Mouse (Mus musculus): ENCODE results near the gene Sema4c.

Gene Sema4c

DNA sequence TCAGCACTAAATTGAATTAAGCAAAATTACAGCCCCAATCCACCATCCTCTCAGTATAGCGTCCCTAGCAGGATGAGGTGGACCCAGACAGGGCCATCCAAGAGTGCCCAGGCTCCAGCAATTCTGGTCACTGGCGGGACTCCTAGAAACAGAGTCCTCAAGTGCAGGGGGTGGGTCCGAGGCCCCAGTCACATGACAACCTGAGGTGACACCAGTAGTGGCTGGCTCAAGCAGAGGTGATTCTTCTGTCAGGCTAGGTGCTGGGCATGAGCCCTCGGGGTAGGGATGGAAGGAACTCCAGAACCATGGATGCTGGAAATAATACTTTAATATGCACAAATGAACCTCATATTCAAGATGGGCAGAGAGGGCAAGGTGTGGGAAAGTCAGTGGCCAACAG lies 4.2 kb upstream of the Sema4c start:
- in situ Hi-C loops (cut with MboI; ENCODE audit: low pct_unique_long_range_greater_than_20kb in 1 of 2, low sequenced_read_pairs in 2 of 2, unreplicated experiment in 1 of 2): no loop called here

DNA sequence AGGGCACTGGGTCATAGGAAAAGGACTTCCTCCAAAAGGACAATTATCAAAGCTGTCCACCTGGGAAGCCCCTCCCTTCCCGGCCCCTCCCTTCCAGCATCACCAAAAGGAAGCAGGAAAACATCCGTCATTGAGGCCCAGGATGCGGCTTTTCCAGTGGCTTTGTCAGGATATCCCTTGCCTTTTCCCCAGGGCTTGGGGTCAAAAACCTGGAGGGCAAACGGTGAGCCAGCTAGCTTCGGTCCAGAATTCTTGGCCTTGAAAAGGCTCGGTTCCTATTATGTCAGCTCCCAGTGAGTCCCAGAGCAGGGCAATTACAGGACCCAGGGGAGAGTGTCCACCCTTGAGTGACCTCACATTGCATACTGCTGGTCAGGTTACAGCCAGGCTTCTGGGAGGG lies 2.8 kb upstream of the Sema4c start:
- in situ Hi-C loops (cut with MboI; ENCODE audit: low pct_unique_long_range_greater_than_20kb in 1 of 2, low sequenced_read_pairs in 2 of 2, unreplicated experiment in 1 of 2): no loop called here

DNA sequence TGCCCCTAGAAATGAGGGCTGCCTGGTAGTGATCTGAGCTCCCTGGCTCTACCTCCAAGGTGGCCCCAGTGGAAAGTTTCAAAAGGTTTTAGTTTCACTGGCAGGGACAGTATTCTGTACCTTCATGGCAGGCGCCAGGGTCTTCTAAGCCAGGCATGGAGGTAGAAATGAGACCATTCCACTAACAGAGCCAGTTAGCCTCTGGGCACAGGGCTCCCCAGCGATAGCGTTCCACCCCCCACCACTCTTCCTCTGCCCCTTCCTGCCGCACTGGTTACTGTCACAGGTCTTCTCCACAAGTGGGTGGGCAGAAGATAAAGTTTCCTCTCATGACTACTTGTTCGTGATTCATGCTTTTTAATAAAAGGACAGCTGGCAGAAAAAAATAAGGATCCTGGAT lies 1.7 kb upstream of the Sema4c start:
- in situ Hi-C loops (cut with MboI; ENCODE audit: low pct_unique_long_range_greater_than_20kb in 1 of 2, low sequenced_read_pairs in 2 of 2, unreplicated experiment in 1 of 2): loop anchor here in 1 of 2 experiments (10.0 kb wide), 1 partner anchor 55 kb away; no protein-coding TSS in a partner anchor

DNA sequence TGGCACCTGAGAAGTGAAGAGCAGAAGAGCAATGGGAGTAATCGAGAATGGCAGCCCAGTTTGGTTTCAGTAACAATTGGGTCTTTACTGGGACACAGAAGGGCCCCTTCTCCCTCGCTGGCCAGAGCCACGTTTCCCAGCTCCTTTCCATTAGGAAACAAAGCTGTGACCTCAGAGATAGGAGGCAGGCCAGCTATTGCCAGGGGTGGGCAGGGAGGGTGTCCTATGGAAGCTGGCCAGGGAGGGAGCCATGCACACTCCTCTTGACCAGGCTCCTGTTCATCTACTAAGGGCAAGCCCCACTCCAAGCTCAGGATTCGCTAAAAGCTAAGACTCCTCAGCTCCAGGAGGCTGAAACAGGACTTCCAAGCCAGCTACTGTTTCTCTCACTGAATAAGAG lies 1.1 kb upstream of the Sema4c start:
- in situ Hi-C loops (cut with MboI; ENCODE audit: low pct_unique_long_range_greater_than_20kb in 1 of 2, low sequenced_read_pairs in 2 of 2, unreplicated experiment in 1 of 2): loop anchor here in 1 of 2 experiments (10.0 kb wide), 1 partner anchor 56 kb away; no protein-coding TSS in a partner anchor

DNA sequence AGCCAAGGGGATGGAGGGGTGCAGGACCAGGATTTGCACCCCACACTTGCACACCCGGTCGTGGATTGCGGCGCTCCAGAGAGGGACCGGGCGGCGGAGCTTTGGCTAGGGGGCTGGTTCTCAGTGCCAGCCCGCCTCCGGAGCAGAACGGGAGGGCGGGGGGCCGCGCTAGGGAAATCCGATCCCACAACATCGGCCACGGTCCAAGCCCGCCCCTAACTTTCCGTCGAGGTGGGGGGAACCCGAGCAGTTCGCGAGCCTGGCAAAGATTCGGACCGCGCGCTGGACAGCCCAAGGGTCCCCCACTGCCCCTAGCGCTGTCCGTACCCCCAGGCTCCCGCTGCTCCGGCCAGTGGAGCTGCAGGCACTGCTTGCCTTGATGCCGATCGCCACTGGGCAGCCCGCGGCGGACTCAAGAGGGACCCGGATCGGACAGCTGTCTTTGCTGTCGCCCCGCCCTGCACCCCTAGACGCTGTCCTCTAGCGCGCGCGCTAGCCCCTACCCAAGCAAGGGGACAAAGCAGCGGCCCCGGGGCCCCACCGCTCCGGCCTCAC lies 615 bp downstream of the Sema4c start:
- in situ Hi-C loops (cut with MboI; ENCODE audit: low pct_unique_long_range_greater_than_20kb in 1 of 2, low sequenced_read_pairs in 2 of 2, unreplicated experiment in 1 of 2): loop anchor here in 1 of 2 experiments (10.0 kb wide), 1 partner anchor 57 kb away; no protein-coding TSS in a partner anchor

DNA sequence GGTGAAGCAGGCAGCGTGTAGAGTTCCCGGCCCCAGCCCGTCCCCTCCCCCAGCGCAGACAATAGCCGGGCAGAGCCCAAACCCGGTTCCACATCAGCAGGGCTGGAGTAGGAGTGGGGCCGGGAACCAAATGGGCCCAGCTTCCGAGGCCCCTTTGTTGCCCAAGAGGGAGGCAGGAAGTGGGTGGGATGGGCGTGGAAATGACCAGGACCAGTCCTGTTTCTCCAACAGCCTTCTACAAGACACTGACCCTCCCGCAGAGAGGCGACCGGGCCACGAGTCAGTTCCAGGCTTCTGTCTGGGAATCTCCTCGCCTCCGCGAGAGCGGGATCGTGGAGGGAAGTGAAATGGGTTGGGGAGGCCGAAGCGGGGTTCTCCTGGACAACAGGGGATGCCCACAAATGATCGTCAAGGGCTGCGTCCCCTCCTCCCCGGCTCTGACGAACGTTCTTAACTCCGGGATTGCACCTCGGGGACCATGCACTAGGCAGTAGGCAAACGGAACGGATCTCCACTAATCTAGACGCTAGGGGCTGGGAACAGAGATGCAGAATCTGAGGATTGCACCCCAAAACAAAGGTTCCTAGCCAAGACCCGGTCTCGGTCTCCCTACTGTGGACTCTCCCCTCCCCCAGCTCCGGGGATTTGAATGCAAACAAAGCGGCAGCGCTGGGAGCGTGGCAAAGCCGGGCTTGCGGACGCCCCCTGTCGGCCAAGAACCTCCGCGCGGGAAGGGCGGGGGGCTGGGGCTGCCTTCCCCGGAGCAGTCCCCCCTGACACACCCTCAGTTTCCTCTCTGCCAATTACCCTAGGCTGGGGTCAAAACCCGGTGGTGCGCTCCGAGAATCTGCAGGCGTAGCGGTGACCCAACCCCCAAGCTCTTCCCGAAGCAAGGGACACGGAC lies 1.3 kb downstream of the Sema4c start:
- in situ Hi-C loops (cut with MboI; ENCODE audit: low pct_unique_long_range_greater_than_20kb in 1 of 2, low sequenced_read_pairs in 2 of 2, unreplicated experiment in 1 of 2): loop anchor here in 1 of 2 experiments (10.0 kb wide), 1 partner anchor 58 kb away; no protein-coding TSS in a partner anchor

DNA sequence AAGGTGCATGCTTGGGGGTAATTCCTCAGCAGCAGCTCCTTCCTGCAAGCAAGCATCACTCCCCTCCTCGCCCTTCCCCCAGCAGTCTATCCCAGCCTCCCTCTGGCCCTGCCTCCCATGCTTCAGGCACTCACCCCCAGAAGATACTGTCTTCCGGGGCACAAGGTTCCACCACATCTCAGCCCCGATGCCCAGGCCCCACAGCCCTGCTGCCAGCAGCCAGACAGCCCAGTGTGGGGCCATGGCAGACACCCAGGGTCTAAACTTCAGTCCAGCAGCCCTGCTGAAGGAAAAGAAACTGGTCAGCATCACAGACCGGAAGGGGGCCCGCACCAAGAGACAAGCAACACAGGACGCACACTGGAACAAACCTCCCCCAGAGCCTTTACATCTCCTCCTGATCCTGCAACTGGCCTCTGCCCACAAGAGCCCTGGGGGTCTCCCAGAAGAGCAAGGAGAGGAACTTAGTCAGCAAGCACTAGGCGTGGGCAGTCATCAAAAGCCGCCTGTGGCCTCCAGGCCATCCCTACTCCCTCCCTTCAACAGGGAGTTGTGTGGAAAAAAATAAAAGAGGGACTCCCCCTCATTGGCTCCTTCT lies 2.3 kb downstream of the Sema4c start:
- in situ Hi-C loops (cut with MboI; ENCODE audit: low pct_unique_long_range_greater_than_20kb in 1 of 2, low sequenced_read_pairs in 2 of 2, unreplicated experiment in 1 of 2): loop anchor here in 1 of 2 experiments (10.0 kb wide), 1 partner anchor 59 kb away; no protein-coding TSS in a partner anchor

DNA sequence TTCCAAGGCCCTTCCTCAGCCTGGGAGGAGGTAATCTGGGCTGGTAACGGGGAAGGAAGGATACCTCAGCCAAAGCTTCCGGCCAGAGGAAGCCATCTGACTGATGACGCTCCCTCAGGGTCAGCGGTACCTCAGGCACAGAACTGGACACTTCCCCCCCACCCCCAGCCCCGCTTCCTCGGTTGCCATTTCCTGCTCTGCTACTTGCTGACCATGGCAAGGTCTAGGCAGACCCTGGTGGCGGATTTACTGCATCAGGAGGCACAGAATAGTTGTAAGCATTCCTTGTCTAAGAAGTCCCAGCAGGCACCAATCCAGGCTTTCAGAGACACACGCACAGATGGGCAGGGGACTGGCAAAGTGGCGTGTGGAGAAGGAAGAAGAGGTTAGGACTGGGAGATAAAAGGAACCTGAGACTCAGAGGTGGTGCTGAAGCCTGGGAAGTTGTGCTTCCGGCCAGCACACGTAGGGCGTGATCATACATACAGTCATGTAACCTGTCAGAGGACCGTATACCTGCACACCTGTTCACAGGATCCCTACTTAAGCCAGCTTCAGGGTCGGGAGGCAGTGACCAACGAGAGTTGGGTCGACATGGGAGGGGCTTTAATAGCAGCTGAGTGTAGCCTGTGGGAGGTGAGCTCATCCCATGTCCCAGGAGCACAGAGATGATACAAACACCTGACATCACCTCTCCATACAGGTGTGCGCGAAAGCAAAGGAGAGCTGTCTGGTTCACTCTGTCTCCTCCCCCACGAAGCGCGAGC lies 3.3 kb downstream of the Sema4c start:
- in situ Hi-C loops (cut with MboI; ENCODE audit: low pct_unique_long_range_greater_than_20kb in 1 of 2, low sequenced_read_pairs in 2 of 2, unreplicated experiment in 1 of 2): loop anchor here in 1 of 2 experiments (10.0 kb wide), 1 partner anchor 60 kb away; no protein-coding TSS in a partner anchor

DNA sequence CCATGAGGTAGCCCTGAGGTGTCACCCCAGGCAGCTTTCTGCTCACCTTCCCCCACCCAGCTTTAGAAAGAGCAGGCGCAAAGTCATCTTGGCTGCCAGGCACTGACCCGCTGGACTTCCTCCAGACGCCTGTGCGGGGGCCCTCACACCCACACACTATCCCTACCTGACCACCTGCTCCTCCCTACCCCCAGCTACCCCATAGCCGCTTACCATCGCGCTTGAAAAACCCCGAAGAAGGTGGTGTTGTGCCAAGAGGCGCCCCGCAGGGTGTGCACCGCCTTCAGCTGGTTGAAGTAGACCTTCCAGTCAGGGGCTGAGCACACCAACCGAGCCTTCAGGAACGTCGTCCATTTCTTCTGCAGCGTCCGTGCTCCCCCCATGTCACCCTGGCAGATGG lies 5.6 kb downstream of the Sema4c start:
- in situ Hi-C loops (cut with MboI; ENCODE audit: low pct_unique_long_range_greater_than_20kb in 1 of 2, low sequenced_read_pairs in 2 of 2, unreplicated experiment in 1 of 2): loop anchor here in 1 of 2 experiments (10.0 kb wide), 1 partner anchor 62 kb away; no protein-coding TSS in a partner anchor

DNA sequence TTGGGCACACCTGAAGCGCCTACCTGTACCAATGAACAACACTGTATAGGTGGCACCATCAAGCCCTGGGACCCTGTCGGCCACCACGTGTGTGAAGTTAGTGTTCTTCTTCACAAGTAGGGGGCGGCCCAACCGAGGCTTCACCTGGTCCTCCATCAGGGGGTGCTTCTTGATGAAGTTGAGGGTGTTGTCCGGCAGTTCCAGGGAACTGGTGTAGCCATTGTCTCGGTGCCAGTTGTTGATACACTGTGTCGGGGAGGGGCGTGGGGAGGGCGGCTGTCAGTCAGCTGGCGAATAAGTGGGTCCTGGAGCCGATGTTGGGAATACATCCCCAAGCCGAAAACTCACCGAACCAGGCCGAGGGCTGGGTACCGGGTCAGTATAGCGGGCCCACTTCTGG lies 6.2 kb downstream of the Sema4c start:
- in situ Hi-C loops (cut with MboI; ENCODE audit: low pct_unique_long_range_greater_than_20kb in 1 of 2, low sequenced_read_pairs in 2 of 2, unreplicated experiment in 1 of 2): loop anchor here in 1 of 2 experiments (10.0 kb wide), 1 partner anchor 63 kb away; no protein-coding TSS in a partner anchor

DNA sequence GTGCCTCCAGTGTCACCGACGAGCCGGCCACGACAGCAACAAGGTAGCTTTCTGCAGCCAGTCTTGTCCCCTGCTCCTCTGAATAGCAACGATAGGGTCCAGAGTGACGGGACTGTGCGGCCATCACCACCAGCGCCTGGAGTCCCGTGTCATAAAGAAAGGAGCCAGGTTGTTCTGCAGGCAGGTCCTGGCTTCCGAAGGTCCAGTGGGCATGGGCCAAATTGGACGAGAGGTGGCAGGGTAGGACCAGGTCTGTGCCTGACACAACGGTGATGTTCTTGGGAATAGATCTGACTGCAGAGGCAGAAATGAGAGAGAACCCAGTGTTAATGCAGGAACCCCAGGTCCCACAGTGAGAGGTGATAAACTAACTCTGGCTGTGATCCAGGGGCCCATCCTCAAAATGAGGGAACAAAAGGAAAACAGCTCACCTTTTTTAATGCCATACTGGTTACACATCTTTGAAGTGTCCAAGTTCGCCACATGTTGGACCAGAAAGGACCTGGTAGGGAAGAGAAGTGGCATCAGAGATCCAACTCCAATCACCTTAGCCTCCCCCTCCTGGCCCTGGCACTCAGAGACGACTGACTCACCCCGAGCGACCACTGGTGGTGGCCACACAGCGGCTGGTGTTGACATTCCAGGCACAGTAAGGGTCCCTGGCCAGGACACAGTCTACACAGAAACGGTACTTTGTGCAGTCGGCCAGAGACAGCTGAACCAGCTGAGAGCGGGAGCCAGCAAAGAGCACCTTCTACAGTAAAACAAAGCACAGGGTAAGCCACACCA lies 7.9 kb downstream of the Sema4c start:
- in situ Hi-C loops (cut with MboI; ENCODE audit: low pct_unique_long_range_greater_than_20kb in 1 of 2, low sequenced_read_pairs in 2 of 2, unreplicated experiment in 1 of 2): loop anchor here in 1 of 2 experiments (10.0 kb wide), 1 partner anchor 65 kb away; no protein-coding TSS in a partner anchor

DNA sequence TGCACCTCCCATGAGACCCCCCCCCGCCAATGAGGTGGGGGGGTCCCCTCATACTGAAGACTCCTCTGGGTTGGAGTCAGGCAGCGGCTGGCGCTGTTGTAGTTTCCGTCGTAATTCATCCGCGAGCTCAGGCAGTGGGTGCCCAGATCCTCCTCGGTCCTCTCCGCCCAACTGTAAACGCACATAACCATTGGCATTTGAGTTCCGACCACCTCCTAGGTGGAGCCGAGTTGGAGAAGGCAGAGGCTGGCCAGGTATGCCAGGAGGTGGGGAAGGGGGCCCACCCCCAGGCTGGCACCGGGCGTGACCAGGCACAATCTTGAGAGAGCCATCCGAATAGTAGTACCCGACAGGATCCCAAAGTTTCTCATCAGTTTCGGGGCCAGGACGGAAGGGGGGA lies 8.7 kb downstream of the Sema4c start:
- in situ Hi-C loops (cut with MboI; ENCODE audit: low pct_unique_long_range_greater_than_20kb in 1 of 2, low sequenced_read_pairs in 2 of 2, unreplicated experiment in 1 of 2): loop anchor here (10.0 kb wide), 2 partner anchors 185 to 195 kb away; no protein-coding TSS in a partner anchor

DNA sequence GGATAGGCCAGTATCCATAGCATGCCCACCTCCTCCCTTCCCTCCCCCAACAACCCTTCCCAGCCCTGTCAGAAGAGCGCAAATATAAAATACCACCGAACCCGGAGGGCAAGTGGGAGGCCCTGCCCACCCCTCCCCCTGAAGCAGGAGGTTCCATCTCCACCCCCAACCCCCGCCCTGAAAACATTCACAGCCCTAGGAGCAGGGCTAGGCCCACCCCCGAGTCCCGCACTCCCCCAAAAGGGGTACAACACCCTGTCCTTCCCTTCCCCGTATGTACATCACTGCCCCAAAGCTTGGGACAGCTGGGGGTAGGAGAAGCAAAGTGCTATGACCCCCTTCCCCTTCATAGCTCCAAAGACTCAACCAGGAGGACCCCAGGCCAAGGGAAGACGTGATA lies 9.4 kb downstream of the Sema4c start:
- in situ Hi-C loops (cut with MboI; ENCODE audit: low pct_unique_long_range_greater_than_20kb in 1 of 2, low sequenced_read_pairs in 2 of 2, unreplicated experiment in 1 of 2): loop anchor here (10.0 kb wide), 2 partner anchors 186 to 196 kb away; no protein-coding TSS in a partner anchor

DNA sequence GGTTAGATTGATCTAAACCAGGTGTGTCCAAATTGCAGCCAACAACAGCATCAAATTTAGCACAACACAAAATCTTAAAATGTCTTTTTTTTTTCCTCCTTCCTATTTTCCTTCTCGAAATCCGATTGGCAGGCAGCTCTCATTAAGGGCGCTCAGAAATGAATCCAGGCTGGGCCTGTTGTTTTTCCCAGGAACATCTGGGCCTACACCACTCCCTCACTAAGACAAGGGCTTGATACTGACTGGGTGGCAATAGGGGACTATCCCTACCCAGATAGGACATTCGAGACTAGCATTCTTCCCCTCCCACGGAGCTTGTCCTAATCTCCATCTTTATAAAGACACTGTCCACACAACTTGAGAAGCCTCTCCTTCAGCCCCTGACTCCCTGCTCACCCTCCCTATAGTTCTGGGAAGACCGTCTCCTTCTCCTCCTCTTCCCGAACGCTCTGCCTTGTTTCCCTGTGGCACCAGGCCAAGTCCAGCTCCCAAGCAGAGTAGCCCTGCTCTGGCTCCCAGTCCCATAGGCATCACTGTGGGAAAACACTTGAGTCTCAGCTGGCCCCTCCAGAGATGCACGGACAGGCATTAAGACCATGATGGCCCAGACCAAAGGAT lies 10.1 kb downstream of the Sema4c start:
- in situ Hi-C loops (cut with MboI; ENCODE audit: low pct_unique_long_range_greater_than_20kb in 1 of 2, low sequenced_read_pairs in 2 of 2, unreplicated experiment in 1 of 2): loop anchor here (10.0 kb wide), 2 partner anchors 187 to 197 kb away; no protein-coding TSS in a partner anchor

DNA sequence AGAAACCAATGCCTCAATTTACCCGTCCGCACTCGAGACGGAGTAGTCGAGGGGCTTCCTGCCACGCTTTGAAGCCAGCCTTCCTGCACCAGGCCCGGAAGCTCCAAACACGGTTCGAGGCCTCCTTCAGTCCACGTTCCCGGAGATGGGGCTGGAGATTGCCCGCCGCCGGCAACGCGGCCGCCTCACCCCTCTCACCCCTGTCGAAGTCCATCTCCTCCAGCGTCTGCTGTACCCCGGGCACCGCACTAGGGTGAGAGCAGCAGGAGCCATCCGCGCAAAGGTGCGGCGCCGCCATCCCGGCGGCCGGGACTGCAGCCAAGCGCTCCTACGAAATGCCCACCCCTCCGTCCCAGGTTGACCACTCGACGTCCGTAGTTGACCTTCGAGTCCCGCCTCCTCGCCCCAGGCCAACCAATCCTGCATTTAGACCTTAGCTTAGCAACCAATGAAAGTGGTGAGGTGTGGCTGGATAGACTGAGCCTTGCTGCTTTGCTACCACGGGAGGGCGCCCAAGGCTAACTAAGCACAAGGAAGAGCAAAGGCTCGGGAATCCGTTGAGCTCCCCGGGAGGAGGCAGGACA lies 11.2 kb downstream of the Sema4c start, which contains the start of gene Ankrd39:
TSS of gene Ankrd39 (minus strand) at position 558 of the 584 bp plus-strand sequence.
- in situ Hi-C loops (cut with MboI; ENCODE audit: low pct_unique_long_range_greater_than_20kb in 1 of 2, low sequenced_read_pairs in 2 of 2, unreplicated experiment in 1 of 2): loop anchor here (10.0 kb wide), 2 partner anchors 188 to 198 kb away; no protein-coding TSS in a partner anchor

DNA sequence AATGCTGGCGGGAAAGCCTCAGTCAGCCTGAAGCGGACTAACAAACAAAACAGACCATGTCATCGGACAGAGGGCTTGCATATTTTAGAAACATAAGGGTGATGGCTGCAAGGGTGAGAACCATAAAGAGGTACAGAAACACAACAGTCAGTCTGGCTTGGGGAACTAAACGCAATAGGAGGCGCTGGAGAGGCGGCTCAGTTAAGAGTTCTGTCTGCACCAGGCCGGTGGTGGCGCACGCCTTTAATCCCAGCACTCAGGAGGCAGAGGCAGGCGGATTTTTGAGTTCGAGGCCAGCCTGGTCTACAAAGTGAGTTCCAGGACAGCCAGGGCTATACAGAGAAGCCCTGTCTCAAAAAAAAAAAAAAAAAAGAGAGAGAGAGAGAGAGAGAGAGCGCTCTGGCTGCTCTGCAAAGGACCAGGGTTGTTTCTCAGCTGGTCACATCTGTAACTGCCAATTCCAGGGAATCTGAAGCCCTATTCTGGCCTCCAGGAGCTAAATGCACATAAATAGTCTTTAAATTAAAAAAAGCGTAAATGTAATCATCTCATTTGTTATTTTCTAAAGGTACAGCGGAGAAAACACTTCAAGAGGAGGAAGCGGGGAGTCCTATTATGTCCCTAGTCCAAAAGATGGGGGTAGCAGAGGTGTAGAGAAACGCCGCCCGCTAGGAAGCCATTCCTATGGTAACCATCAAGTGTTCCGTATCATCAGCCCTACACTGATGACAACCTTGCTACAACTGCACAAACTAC lies 12.1 kb downstream of the Sema4c start:
- in situ Hi-C loops (cut with MboI; ENCODE audit: low pct_unique_long_range_greater_than_20kb in 1 of 2, low sequenced_read_pairs in 2 of 2, unreplicated experiment in 1 of 2): loop anchor here (10.0 kb wide), 2 partner anchors 189 to 199 kb away; no protein-coding TSS in a partner anchor
